Mouse (Mus musculus): ENCODE measurements around the gene Zfp143. TPM values are rescaled to one million over a fixed set of nuclear protein-coding genes. Genes with fewer than 3 reads are reported as not detected.
"Not testable (repeated sequence)": the region's sequence is repeated elsewhere in the genome, so short reads cannot be mapped to it uniquely, and the experiment has no call there.

The Zfp143 gene
- polyA plus RNA-seq, 1 experiment: 6.4 TPM

- no peaks in the 10 kb centered on the region for H3K27me3 ChIP-seq (ENCODE audit: control insufficient read depth, insufficient read depth, insufficient read length)
- H3ac ChIP-seq (ENCODE audit: control insufficient read depth, insufficient read length): no peak overlapping the region
- no peaks in the 10 kb centered on the region for H3K36me3 ChIP-seq (ENCODE audit: control insufficient read depth, insufficient read depth)
- H3K4me3 ChIP-seq: no peak overlapping the region
- H3K79me2 ChIP-seq (ENCODE audit: control insufficient read depth, insufficient read depth): no peaks in the 10 kb centered on the region
- no peak overlapping the region for H3K4me2 ChIP-seq (ENCODE audit: low read depth)
- TF ChIP-seq MYOD1 (IDR thresholded peaks at IDR 0.05; ENCODE audit: control insufficient read depth in 1 of 3, insufficient read length in 2 of 3, low read depth in 2 of 3) (no peak), USF1 (IDR thresholded peaks at IDR 0.05; ENCODE audit: low read depth) (no peak), E2F4 (IDR thresholded peaks at IDR 0.05; ENCODE audit: insufficient read depth) (no peak), TCF12 (IDR thresholded peaks at IDR 0.05; ENCODE audit: insufficient read depth, poor library complexity, severe bottlenecking) (no peak), TCF3 (IDR thresholded peaks at IDR 0.05; ENCODE audit: insufficient read length, low read depth) (no peak), POLR2A (IDR thresholded peaks at IDR 0.05; ENCODE audit: insufficient read length, low read depth) (no peak), REST (IDR thresholded peaks at IDR 0.05; ENCODE audit: insufficient read depth, insufficient read length) (no peak), MYOG (IDR thresholded peaks at IDR 0.05; ENCODE audit: control insufficient read depth in 1 of 3, insufficient read depth in 1 of 3, insufficient read length in 2 of 3, low read depth in 2 of 3) (no peak), SRF (IDR thresholded peaks at IDR 0.05; ENCODE audit: control insufficient read depth, insufficient read length, low read depth) (no peak)
These were observed 40.2 kb downstream of the Zfp143 start for GRCm38 (mm10) chr7:110101266-110101665.

- Histone ChIP-seq H3K4me3 (no peak overlapping the region), H3K79me2 (ENCODE audit: control insufficient read depth, insufficient read depth) (no peaks in the 10 kb centered on the region), H3ac (ENCODE audit: control insufficient read depth, insufficient read length) (no peak overlapping the region), H3K27me3 (ENCODE audit: control insufficient read depth, insufficient read depth, insufficient read length) (no peaks in the 10 kb centered on the region), H3K36me3 (ENCODE audit: control insufficient read depth, insufficient read depth) (no peaks in the 10 kb centered on the region), H3K4me2 (ENCODE audit: low read depth) (no peak overlapping the region)
- no peak for TF ChIP-seq REST (IDR thresholded peaks at IDR 0.05; ENCODE audit: insufficient read depth, insufficient read length)
- TF ChIP-seq SRF (IDR thresholded peaks at IDR 0.05; ENCODE audit: control insufficient read depth, insufficient read length, low read depth): no peak
- no peak for TF ChIP-seq POLR2AphosphoS2 (IDR thresholded peaks at IDR 0.05; ENCODE audit: insufficient read length, low read depth)
- TF ChIP-seq POLR2A (IDR thresholded peaks at IDR 0.05; ENCODE audit: insufficient read length, low read depth): no peak
- no peak for TF ChIP-seq USF1 (IDR thresholded peaks at IDR 0.05; ENCODE audit: low read depth)
- no peak for TF ChIP-seq MYOD1 (IDR thresholded peaks at IDR 0.05; ENCODE audit: control insufficient read depth in 1 of 3, insufficient read length in 2 of 3, low read depth in 2 of 3)
- TF ChIP-seq MYOG (IDR thresholded peaks at IDR 0.05; ENCODE audit: control insufficient read depth in 1 of 3, insufficient read depth in 1 of 3, insufficient read length in 2 of 3, low read depth in 2 of 3): no peak
- no peak for TF ChIP-seq TCF12 (IDR thresholded peaks at IDR 0.05; ENCODE audit: insufficient read depth, poor library complexity, severe bottlenecking)
- TF ChIP-seq TCF3 (IDR thresholded peaks at IDR 0.05; ENCODE audit: insufficient read length, low read depth): no peak
- TF ChIP-seq MAX (IDR thresholded peaks at IDR 0.05; ENCODE audit: low read depth): no peak
- no peak for TF ChIP-seq CEBPB (IDR thresholded peaks at IDR 0.05; ENCODE audit: insufficient read depth, poor library complexity, severe bottlenecking)
- no peak for TF ChIP-seq E2F4 (IDR thresholded peaks at IDR 0.05; ENCODE audit: insufficient read depth)
These were observed 44.0 kb downstream of the Zfp143 start for GRCm38 (mm10) chr7:110105041-110105440.

GRCm38 (mm10) chr7:110106633-110107032, 45.6 kb downstream of the Zfp143 start:
- no peaks in the 10 kb centered on the region for H3K79me2 ChIP-seq (ENCODE audit: control insufficient read depth, insufficient read depth)
- H3ac ChIP-seq (ENCODE audit: control insufficient read depth, insufficient read length): no peak overlapping the region
- H3K4me2 ChIP-seq (ENCODE audit: low read depth): no peak overlapping the region
- TF ChIP-seq POLR2A (IDR thresholded peaks at IDR 0.05; ENCODE audit: insufficient read length, low read depth) (no peak), TCF12 (IDR thresholded peaks at IDR 0.05; ENCODE audit: insufficient read depth, poor library complexity, severe bottlenecking) (no peak), TCF3 (IDR thresholded peaks at IDR 0.05; ENCODE audit: insufficient read length, low read depth) (no peak), USF1 (IDR thresholded peaks at IDR 0.05; ENCODE audit: low read depth) (no peak), REST (IDR thresholded peaks at IDR 0.05; ENCODE audit: insufficient read depth, insufficient read length) (no peak), POLR2AphosphoS2 (IDR thresholded peaks at IDR 0.05; ENCODE audit: insufficient read length, low read depth) (no peak)
- H3K4me3 ChIP-seq: no peak overlapping the region
- H3K27me3 ChIP-seq (ENCODE audit: control insufficient read depth, insufficient read depth, insufficient read length): no peaks in the 10 kb centered on the region
- no peaks in the 10 kb centered on the region for H3K36me3 ChIP-seq (ENCODE audit: control insufficient read depth, insufficient read depth)

- H3K4me2 ChIP-seq (ENCODE audit: low read depth): peak overlapping the region; percentile 64
These were observed 47.5 kb downstream of the Zfp143 start for GRCm38 (mm10) chr7:110108524-110108923.

GRCm38 (mm10) chr7:110108967-110109610, 48.1 kb downstream of the Zfp143 start:
- TF ChIP-seq MYOG (IDR thresholded peaks at IDR 0.05; ENCODE audit: control insufficient read depth in 1 of 3, insufficient read depth in 1 of 3, insufficient read length in 2 of 3, low read depth in 2 of 3): peak in 2 of 3 experiments; percentile 14 to 30
- TF ChIP-seq POLR2A (IDR thresholded peaks at IDR 0.05; ENCODE audit: insufficient read length, low read depth): peak; percentile 44
- no peak for TF ChIP-seq E2F4 (IDR thresholded peaks at IDR 0.05; ENCODE audit: insufficient read depth)
- no peak for TF ChIP-seq MAX (IDR thresholded peaks at IDR 0.05; ENCODE audit: low read depth)
- no peak for TF ChIP-seq TCF3 (IDR thresholded peaks at IDR 0.05; ENCODE audit: insufficient read length, low read depth)
- peak; percentile 51; the same call in 1 of the 2 replicates for TF ChIP-seq CEBPB (IDR thresholded peaks at IDR 0.05; ENCODE audit: insufficient read depth, poor library complexity, severe bottlenecking)
- TF ChIP-seq MYOD1 (IDR thresholded peaks at IDR 0.05; ENCODE audit: control insufficient read depth in 1 of 3, insufficient read length in 2 of 3, low read depth in 2 of 3): peak in 2 of 3 experiments; percentile 57 to 69
- TF ChIP-seq TCF12 (IDR thresholded peaks at IDR 0.05; ENCODE audit: insufficient read depth, poor library complexity, severe bottlenecking): peak; percentile 21
- TF ChIP-seq POLR2AphosphoS2 (IDR thresholded peaks at IDR 0.05; ENCODE audit: insufficient read length, low read depth): no peak
- no peak for TF ChIP-seq REST (IDR thresholded peaks at IDR 0.05; ENCODE audit: insufficient read depth, insufficient read length)
- TF ChIP-seq SRF (IDR thresholded peaks at IDR 0.05; ENCODE audit: control insufficient read depth, insufficient read length, low read depth): no peak
- TF ChIP-seq USF1 (IDR thresholded peaks at IDR 0.05; ENCODE audit: low read depth): no peak
- Histone ChIP-seq H3K4me3 (no peak overlapping the region), H3K79me2 (ENCODE audit: control insufficient read depth, insufficient read depth) (no peaks in the 10 kb centered on the region), H3K36me3 (ENCODE audit: control insufficient read depth, insufficient read depth) (no peaks in the 10 kb centered on the region), H3K4me2 (ENCODE audit: low read depth) (peak overlapping the region; percentile 64), H3K27me3 (ENCODE audit: control insufficient read depth, insufficient read depth, insufficient read length) (no peaks in the 10 kb centered on the region), H3ac (ENCODE audit: control insufficient read depth, insufficient read length) (no peak overlapping the region)

More at GRCm38 (mm10) chr7:110108524-110108923, 47.5 kb downstream of the Zfp143 start:
- H3K79me2 ChIP-seq (ENCODE audit: control insufficient read depth, insufficient read depth); H3K27me3 ChIP-seq (ENCODE audit: control insufficient read depth, insufficient read depth, insufficient read length); H3K36me3 ChIP-seq (ENCODE audit: control insufficient read depth, insufficient read depth); H3K4me3 ChIP-seq; H3ac ChIP-seq (ENCODE audit: control insufficient read depth, insufficient read length): not testable (repeated sequence)

All from myocyte (in vitro differentiated cells).